Mouse (Mus musculus) midbrain, embryonic 15.5 days (tissue): Measurements from ENCODE around the gene Cx3cr1. TPM values are rescaled to one million over a fixed set of nuclear protein-coding genes. Genes with fewer than 3 reads are reported as not detected.

ENCODE experiments used
- ATAC-seq: fragments of 200-750 bp; cut with Nextera tagmentation; replicated peaks from 2 replicates; pipeline ENCODE4 v1.8.0; 2017; ENCODE audit warnings: moderate TSS enrichment
- H3K27ac ChIP-seq: fragments of 300-500 bp; sonication (generic); 2 replicates; pipeline ENCODE4 v1.5.1; 2015; ENCODE audit warnings: mild to moderate bottlenecking, inconsistent platforms
- H3K27me3 ChIP-seq: fragments of 300-500 bp; sonication (generic); replicated peaks from 2 replicates; pipeline ENCODE4 v1.6.1; 2015; ENCODE audit warnings: inconsistent platforms
- H3K36me3 ChIP-seq: fragments of 300-500 bp; sonication (generic); replicated peaks from 2 replicates; pipeline ENCODE4 v1.6.1; 2015; ENCODE audit warnings: inconsistent platforms
- H3K4me1 ChIP-seq: fragments of 300-500 bp; sonication (generic); 2 replicates; pipeline ENCODE4 v1.6.1; 2015; ENCODE audit warnings: inconsistent platforms
- H3K4me2 ChIP-seq: fragments of 300-500 bp; sonication (generic); 2 replicates; pipeline ENCODE4 v1.6.1; 2015; ENCODE audit warnings: inconsistent platforms, mild to moderate bottlenecking, moderate library complexity
- H3K4me3 ChIP-seq: fragments of 300-500 bp; sonication (generic); 2 replicates; pipeline ENCODE4 v1.5.1; 2015; ENCODE audit warnings: mild to moderate bottlenecking, inconsistent platforms
- H3K9ac ChIP-seq: fragments of 300-500 bp; sonication (generic); 2 replicates; pipeline ENCODE4 v1.6.1; 2015; ENCODE audit warnings: mild to moderate bottlenecking, inconsistent platforms
- H3K9me3 ChIP-seq: fragments of 300-500 bp; sonication (generic); 2 replicates; pipeline ENCODE4 v1.6.1; 2016; ENCODE audit warnings: inconsistent platforms
- WGBS: fragments of 180-500 bp; shearing (Covaris S2); methylation state at CpG from one replicate; pipeline ENCODE4 v1.1.7; 2015; ENCODE audit warnings: mixed read lengths; 5-methylcytosine and 5-hydroxymethylcytosine counted together
- polyA plus RNA-seq: library from polyadenylated mRNA; unstranded; fragments of >200 nt; fragmentation: Nextera tagmentation; extraction: Ambion mirVana; gene quantifications from 2 replicates; pipeline ENCODE4 v1.2.1, GENCODE M21; 2015

Cx3cr1 gene
- polyA plus RNA-seq, 1 experiment from 2014 or later = 8.1 TPM

DNA sequence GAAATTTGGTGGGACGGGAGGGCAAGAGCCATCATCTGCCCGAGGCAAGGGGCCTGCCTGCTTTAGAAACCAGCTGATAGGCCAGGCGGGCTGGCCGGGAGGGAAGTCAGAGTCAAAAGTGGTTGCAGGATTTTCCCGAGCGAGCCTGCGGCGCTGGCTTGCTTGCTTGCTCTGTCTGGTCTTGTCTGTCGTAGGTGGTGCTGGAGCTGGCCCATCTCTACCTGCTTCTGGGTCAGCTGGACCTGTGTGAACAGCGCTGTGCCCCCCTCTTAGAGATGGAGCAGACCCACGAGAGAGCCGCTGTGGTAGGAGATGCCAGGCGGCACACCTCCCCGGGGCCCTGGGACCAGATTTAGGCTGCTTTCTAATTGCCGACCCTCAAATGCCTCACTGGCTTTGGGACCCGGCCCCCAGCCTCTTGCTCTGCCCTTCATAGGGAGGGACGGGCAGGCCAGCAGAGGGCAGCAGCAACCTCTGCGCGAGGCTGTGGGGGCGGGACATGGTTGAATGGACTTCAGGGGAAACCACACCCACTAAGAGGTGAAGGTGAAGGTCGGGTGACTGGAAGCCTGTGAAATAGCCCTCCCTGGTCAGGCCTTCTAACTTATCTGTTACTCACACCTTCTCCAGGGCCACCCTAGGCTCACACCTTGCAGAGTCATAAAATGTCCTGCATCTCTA, 106.6 kb downstream of the Cx3cr1 start:
- no peak overlapping the region for H3K4me2 ChIP-seq

DNA sequence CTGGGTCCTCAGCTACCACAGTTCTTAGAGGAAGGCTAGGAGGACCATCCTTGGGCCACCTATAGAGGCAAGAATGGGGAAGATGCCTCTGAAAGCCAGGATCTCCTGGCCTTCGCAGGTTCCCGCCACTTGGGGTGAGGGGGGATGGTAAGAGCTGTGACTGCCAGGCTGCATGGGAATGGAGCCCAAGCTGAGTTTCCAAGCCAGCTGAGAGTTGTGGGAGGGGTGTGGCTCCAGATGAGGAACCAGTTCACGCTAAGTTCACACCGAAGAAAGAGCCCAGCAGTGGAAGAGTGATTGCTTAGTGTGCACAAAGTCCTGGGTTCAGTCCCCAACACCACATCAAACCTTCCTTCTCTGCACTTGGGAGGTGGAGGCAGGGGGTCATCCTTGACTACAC, 107.5 kb downstream of the Cx3cr1 start:
- Histone ChIP-seq H3K27ac (no peak overlapping the region), H3K4me2 (no peak overlapping the region), H3K4me1 (peaks cover 3% of the 10 kb centered on the region; the same call in 1 of the 2 replicates), H3K9ac (no peak overlapping the region), H3K9me3 (no peaks in the 10 kb centered on the region), H3K4me3 (no peak overlapping the region), H3K27me3 (no peaks in the 10 kb centered on the region), H3K36me3 (no peaks in the 10 kb centered on the region)
- ATAC-seq = no peak
- 82% methylated on average over 4 of the region's 4 CpGs for WGBS

More for the DNA sequence above, 106.6 kb downstream of the Cx3cr1 start:
- ATAC-seq = no peak
- no peaks in the 10 kb centered on the region for H3K9me3 ChIP-seq
- WGBS = 9% methylated on average over 21 of the region's 21 CpGs
- H3K9ac ChIP-seq = no peak overlapping the region
- peaks cover 3% of the 10 kb centered on the region; the same call in 1 of the 2 replicates for H3K4me1 ChIP-seq
- no peak overlapping the region for H3K4me3 ChIP-seq
- no peaks in the 10 kb centered on the region for H3K36me3 ChIP-seq
- H3K27me3 ChIP-seq = no peaks in the 10 kb centered on the region
- H3K27ac ChIP-seq = no peak overlapping the region

DNA sequence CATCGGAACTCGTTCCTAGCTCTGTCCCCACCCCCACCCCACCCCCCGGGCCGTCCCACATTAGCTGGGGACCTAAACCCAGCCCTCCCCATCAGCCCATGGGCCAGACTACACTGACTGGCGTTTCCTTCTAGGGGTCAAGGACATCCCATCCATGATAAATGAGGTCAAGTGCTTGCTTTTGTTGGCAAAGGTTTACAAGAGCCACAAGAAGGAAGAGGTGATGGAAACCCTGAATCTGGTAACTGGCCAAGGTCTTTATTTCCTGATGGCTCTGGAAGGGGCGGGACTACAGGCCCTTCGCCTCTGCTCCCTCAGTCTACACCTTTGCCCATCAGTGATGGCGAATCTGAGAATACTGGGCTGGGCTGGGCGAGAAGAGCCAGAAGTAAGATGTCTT, 110.8 kb downstream of the Cx3cr1 start:
- H3K36me3 ChIP-seq = no peaks in the 10 kb centered on the region
- 87% methylated on average over 9 of the region's 9 CpGs for WGBS
- no peak overlapping the region for H3K27ac ChIP-seq
- H3K9ac ChIP-seq = no peak overlapping the region
- no peak overlapping the region for H3K4me3 ChIP-seq
- no peaks in the 10 kb centered on the region for H3K9me3 ChIP-seq
- no peak for ATAC-seq
- no peaks in the 10 kb centered on the region for H3K27me3 ChIP-seq
- peaks cover 3% of the 10 kb centered on the region; the same call in 1 of the 2 replicates for H3K4me1 ChIP-seq
- no peak overlapping the region for H3K4me2 ChIP-seq

DNA sequence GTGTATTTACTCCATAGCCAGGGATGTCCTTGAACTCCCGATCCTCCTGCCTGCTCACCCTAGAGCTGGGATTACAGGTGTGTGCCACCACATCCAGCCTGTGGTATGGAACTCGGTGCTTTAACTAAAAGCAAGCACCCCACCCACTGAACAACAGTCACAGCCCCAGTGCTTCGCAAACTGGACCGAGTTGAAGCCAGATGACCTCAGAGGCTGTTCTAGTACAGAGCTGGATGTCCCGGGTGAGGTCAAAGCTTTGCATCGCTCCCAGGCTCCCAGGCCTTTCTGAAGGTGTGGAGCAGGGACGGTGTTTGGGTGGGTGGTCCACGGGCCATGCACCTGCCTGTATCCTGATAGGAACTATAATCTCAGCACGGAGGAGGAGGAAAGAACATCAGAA, 118.3 kb downstream of the Cx3cr1 start:
- Histone ChIP-seq H3K4me3 (no peak overlapping the region), H3K4me1 (no peaks in the 10 kb centered on the region), H3K4me2 (no peak overlapping the region), H3K27me3 (no peaks in the 10 kb centered on the region), H3K27ac (no peak overlapping the region), H3K9me3 (no peaks in the 10 kb centered on the region), H3K36me3 (no peaks in the 10 kb centered on the region), H3K9ac (no peak overlapping the region)
- no peak for ATAC-seq
- WGBS = 90% methylated on average over 9 of the region's 9 CpGs

DNA sequence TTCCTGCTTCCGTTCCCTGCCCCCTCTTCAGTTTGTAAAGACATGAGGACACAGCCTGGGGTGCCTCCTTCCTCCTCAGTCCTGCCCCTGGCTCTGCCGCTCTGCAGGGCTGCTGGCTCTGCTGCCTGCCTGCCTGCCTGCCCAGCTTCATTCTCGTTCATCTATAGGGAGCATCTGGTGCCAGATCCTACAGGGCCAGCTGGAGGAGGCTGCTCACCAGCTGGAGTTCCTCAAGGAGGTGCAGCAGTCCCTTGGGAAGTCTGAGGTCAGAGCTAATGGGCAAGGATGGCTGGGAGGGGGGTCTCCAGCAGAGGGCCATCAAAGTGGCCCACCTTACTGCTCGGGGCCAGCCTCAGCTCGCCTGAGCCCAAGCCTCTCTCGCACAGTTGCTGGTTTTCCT, 119.2 kb downstream of the Cx3cr1 start:
- no peak overlapping the region for H3K27ac ChIP-seq
- no peak overlapping the region for H3K4me2 ChIP-seq
- H3K4me3 ChIP-seq = no peak overlapping the region
- H3K27me3 ChIP-seq = no peaks in the 10 kb centered on the region
- no peak for ATAC-seq
- no peak overlapping the region for H3K9ac ChIP-seq
- H3K36me3 ChIP-seq = no peaks in the 10 kb centered on the region
- 51% methylated on average over 6 of the region's 6 CpGs for WGBS
- H3K9me3 ChIP-seq = no peaks in the 10 kb centered on the region
- H3K4me1 ChIP-seq = no peaks in the 10 kb centered on the region

DNA sequence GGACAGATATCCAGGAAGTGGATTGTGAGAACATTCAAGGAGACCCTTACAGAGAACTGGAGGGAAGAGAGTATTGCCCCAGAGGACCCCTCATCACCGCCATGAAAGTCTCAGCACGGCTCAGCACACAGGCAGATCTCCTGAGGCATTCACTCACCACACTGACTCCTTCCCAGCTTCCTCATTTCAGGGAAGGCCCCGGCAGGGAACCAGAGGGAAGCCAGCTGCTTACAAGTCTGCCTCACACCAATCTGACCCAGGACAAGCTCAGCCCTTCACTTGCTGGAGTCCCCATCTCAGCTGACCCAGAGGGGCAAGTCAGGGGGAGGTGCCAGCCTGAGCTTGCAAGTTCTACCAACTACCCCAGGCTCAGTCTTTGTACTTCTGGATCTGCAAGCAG, 120.9 kb downstream of the Cx3cr1 start:
- Histone ChIP-seq H3K4me2 (no peak overlapping the region), H3K4me3 (no peak overlapping the region), H3K27me3 (no peaks in the 10 kb centered on the region), H3K36me3 (no peaks in the 10 kb centered on the region), H3K4me1 (no peaks in the 10 kb centered on the region), H3K9me3 (no peaks in the 10 kb centered on the region), H3K27ac (no peak overlapping the region), H3K9ac (no peak overlapping the region)
- 57% methylated on average over 3 of the region's 3 CpGs for whole genome bisulfite sequencing
- no peak for ATAC-seq

DNA sequence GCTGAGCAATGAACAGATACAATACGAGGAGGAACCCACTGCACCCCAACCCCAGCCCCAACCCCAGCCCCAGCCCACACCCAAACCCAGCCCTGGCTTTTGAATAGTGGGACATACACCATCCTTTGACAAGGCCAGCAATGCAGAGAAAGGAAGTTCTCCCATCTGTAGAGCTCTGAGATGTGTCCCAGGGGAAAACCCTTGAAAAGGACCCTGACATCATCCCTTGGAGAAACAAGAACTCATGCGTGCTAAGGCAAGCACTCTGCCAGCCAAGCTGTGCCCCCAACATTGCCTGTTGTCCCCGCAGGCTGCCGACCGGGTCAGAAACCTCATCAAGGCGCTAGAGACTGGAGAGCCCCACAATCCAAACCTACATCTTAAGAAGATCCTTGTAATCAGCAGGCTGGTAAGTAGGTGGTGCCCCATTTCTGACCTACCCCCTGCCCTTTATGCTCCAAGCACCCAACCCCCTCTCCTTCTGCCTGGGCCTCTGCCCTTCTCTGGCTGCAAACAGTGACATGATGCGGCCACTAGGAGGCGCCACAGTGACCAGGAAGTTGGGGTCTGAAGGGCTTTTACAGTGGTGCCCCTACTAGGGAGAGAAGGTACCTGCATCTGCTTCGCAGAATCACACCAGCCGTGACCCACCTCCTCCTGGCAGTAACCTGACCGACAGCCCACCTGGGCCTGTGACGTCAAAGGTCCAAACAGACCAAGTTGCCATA, 124.3 kb downstream of the Cx3cr1 start:
- H3K36me3 ChIP-seq = no peaks in the 10 kb centered on the region
- no peak overlapping the region for H3K9ac ChIP-seq
- H3K4me2 ChIP-seq = no peak overlapping the region
- H3K27me3 ChIP-seq = no peaks in the 10 kb centered on the region
- no peak overlapping the region for H3K27ac ChIP-seq
- no peaks in the 10 kb centered on the region for H3K9me3 ChIP-seq
- no peak for ATAC-seq
- no peaks in the 10 kb centered on the region for H3K4me1 ChIP-seq
- H3K4me3 ChIP-seq = no peak overlapping the region
- 73% methylated on average over 12 of the region's 12 CpGs for WGBS

DNA sequence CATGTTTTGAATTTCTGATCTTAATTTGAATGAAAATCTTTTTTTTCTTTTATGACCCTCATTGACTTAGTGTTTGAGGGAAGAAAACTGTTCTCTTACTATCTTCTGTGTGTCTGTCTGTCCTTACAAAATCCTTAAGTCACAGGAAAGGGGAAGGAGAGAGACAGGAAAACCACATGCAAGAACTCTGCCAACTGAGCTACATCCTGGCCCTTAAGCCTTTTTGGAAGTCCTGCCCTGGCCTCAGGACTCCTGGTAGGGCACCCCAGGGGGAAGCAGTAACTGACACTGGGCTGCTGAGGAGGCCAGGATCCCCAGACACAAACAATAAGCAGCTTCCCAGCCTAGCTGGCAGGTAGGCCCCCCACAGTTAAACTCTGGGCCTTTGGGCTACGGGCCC, 126.4 kb downstream of the Cx3cr1 start:
- no peak for ATAC-seq
- H3K27me3 ChIP-seq = no peaks in the 10 kb centered on the region
- no peaks in the 10 kb centered on the region for H3K4me1 ChIP-seq
- no peak overlapping the region for H3K4me3 ChIP-seq
- no peak overlapping the region for H3K4me2 ChIP-seq
- no peak overlapping the region for H3K9ac ChIP-seq
- no peaks in the 10 kb centered on the region for H3K9me3 ChIP-seq
- H3K36me3 ChIP-seq = no peaks in the 10 kb centered on the region
- no peak overlapping the region for H3K27ac ChIP-seq
- WGBS = 63% methylated on average over 1 of the region's 1 CpGs

DNA sequence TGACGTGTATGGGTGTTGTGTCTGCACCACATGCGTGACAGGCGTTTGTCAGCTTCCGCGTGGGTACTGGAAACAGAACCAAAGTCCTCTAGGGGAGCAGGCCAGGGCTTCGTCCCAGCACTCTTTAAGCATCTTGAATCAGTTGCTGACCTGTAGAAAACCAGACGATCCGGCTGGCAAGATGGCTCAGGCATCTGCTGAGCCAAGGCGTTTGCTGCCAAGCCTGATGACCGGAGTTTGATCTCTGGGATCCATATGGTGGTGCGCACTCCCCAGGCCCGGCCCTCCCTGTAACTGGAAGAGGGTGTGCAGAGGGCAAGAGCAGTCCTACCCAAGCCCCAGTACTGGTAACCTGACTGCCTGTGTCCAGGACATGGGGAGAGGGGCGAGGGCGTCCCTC, 127.8 kb downstream of the Cx3cr1 start:
- WGBS = 92% methylated on average over 14 of the region's 14 CpGs
- Histone ChIP-seq H3K9me3 (no peaks in the 10 kb centered on the region), H3K36me3 (no peaks in the 10 kb centered on the region), H3K4me3 (no peak overlapping the region), H3K27ac (no peak overlapping the region), H3K27me3 (no peaks in the 10 kb centered on the region), H3K4me1 (peaks cover 6% of the 10 kb centered on the region), H3K9ac (no peak overlapping the region), H3K4me2 (no peak overlapping the region)
- no peak for ATAC-seq

DNA sequence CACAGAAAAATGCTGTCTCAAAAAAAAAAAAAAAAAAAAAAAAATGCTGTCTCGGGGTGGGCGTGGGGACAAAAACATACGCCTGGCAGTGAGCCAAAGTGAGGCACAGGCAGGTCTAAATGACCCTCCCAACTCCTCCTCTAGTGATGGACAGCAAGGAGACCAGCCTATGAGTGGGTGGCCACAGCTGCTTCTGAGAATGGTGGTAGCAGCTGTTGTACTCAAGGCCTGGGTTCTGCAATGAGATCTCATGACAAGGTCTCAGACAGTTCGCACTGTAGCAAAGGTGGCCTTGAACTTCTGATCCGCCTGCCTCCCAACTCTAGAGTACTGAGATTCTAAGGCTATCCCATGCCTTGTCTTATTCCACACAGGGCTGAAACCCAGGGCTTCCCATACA, 128.3 kb downstream of the Cx3cr1 start:
- H3K4me2 ChIP-seq = no peak overlapping the region
- H3K9ac ChIP-seq = no peak overlapping the region
- 89% methylated on average over 5 of the region's 5 CpGs for WGBS
- no peaks in the 10 kb centered on the region for H3K27me3 ChIP-seq
- no peaks in the 10 kb centered on the region for H3K9me3 ChIP-seq
- no peaks in the 10 kb centered on the region for H3K36me3 ChIP-seq
- H3K27ac ChIP-seq = no peak overlapping the region
- H3K4me1 ChIP-seq = peaks cover 11% of the 10 kb centered on the region
- ATAC-seq = no peak
- no peak overlapping the region for H3K4me3 ChIP-seq

DNA sequence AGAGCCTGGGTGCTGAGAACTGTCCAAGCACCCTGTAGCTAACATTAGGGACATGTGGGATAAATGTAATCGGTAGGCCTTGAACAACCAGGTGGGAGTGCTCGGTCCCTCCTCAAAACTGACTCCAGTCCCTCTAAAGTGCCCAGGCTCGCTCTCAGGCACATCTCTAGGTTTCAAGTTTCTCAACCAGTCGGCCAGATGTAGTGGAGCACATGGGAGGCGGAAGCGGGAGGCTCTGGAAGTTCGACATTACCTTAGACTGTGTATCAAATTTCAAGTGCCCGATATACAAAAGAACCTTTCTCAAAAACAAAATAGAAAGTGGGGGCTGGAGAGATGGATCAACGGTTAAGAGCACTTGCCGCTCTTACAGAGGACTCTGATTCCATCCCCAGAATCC, 130.0 kb downstream of the Cx3cr1 start:
- peaks cover 15% of the 10 kb centered on the region for H3K4me1 ChIP-seq
- H3K27ac ChIP-seq = no peak overlapping the region
- H3K4me2 ChIP-seq = no peak overlapping the region
- H3K36me3 ChIP-seq = no peaks in the 10 kb centered on the region
- no peaks in the 10 kb centered on the region for H3K27me3 ChIP-seq
- H3K9me3 ChIP-seq = no peaks in the 10 kb centered on the region
- no peak for ATAC-seq
- H3K9ac ChIP-seq = no peak overlapping the region
- 76% methylated on average over 10 of the region's 10 CpGs for WGBS
- no peak overlapping the region for H3K4me3 ChIP-seq

DNA sequence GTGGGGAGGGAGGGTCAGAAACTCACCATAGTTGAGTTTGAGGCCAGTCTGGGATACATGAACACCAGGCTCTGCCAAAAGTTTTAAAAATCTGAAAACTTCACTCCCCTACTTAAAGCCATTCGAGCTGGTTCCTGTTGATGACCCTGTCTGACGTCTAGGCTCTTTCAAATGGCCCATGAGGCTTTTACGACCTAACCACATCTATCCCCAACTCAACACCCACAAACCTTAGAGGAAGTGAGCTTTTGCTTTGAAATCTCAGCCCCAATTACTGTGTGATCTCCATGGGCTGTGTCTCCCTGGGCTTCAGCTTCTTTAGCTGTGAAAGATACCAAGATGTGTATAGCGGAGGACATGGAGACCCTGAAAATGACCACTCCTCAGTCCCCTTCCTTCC, 131.2 kb downstream of the Cx3cr1 start:
- no peak for ATAC-seq
- Histone ChIP-seq H3K4me1 (peaks cover 15% of the 10 kb centered on the region), H3K4me2 (no peak overlapping the region; the same call in 1 of the 2 replicates), H3K27me3 (no peaks in the 10 kb centered on the region), H3K36me3 (no peaks in the 10 kb centered on the region), H3K4me3 (no peak overlapping the region), H3K9ac (no peak overlapping the region), H3K9me3 (no peaks in the 10 kb centered on the region), H3K27ac (no peak overlapping the region)
- WGBS = 83% methylated on average over 4 of the region's 4 CpGs
